Mouse (Mus musculus): ENCODE data around the gene Larp6. TPM values are rescaled to one million over a fixed set of nuclear protein-coding genes. Genes with fewer than 3 reads are reported as not detected.

Larp6 gene
- polyA plus RNA-seq, 1 experiment, result 4.8 TPM

- no peak overlapping the region for H3K4me3 ChIP-seq (ENCODE audit: control insufficient read depth, low read depth, low read length)
- TF ChIP-seq POLR2A (IDR thresholded peaks at IDR 0.05; ENCODE audit: control insufficient read depth, low read depth, low read length) (no peak), CTCF (IDR thresholded peaks at IDR 0.05; ENCODE audit: control insufficient read depth, insufficient read depth, insufficient replicate concordance, low read depth, low read length) (peak; percentile 72; the same call in 1 of the 2 replicates)
- no peaks in the 10 kb centered on the region for H3K36me3 ChIP-seq (ENCODE audit: control insufficient read depth, insufficient read depth, low read length)
- H3K27me3 ChIP-seq (ENCODE audit: control insufficient read depth, insufficient read depth, low read length), result no peaks in the 10 kb centered on the region
- no peaks in the 10 kb centered on the region for H3K4me1 ChIP-seq (ENCODE audit: control insufficient read depth, insufficient read depth, low read length)
- no peak overlapping the region for H3K27ac ChIP-seq (ENCODE audit: control insufficient read depth, insufficient read depth, low read depth, low read length)
These were observed 18.8 kb upstream of the Larp6 start for GRCm38 (mm10) chr9:60693986-60694385.

DNA sequence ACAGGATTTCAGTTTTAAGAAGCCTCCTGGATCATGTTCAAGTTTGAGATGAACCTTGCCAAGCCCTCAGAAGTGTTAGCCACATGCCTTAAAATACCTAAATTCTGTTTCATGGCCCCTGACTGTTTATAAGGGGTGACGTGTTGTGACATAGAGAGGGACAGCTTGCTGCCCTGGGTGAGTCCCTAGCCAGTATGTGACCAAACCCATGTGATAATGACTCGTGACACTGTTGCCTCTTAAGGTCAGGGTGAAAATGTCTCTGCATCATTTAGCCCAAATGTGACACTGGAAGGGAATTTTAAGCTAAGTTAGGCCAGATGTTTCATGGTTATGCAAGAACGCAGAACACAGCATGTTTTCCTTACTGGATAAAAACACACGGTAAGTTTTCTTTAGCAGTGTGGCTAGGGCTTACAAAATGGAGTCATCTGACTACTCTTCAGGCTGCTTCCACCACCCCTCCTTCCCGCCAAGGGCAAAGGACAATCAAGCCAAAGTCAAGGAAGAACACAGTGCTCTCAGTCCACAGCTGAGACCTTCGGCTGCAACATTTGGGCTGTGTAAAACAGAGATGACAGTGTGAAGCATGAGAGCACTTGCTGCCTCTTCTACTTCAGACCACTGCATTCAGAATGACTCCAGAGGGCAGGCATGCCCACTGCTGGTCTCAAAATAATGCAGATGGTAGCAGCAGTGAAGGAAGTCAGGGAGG, 16.4 kb upstream of the Larp6 start:
- TF ChIP-seq CTCF (IDR thresholded peaks at IDR 0.05; ENCODE audit: control insufficient read depth, insufficient read depth, insufficient replicate concordance, low read depth, low read length) (no peak), POLR2A (IDR thresholded peaks at IDR 0.05; ENCODE audit: control insufficient read depth, low read depth, low read length) (no peak)
- Histone ChIP-seq H3K4me3 (ENCODE audit: control insufficient read depth, low read depth, low read length) (no peak overlapping the region), H3K4me1 (ENCODE audit: control insufficient read depth, insufficient read depth, low read length) (no peaks in the 10 kb centered on the region; the same call in 1 of the 2 replicates), H3K27ac (ENCODE audit: control insufficient read depth, insufficient read depth, low read depth, low read length) (peak overlapping the region; percentile 7; the same call in 1 of the 2 replicates), H3K27me3 (ENCODE audit: control insufficient read depth, insufficient read depth, low read length) (no peaks in the 10 kb centered on the region), H3K36me3 (ENCODE audit: control insufficient read depth, insufficient read depth, low read length) (no peaks in the 10 kb centered on the region)

GRCm38 (mm10) chr9:60699581-60700231, 13.1 kb upstream of the Larp6 start:
- Histone ChIP-seq H3K4me1 (ENCODE audit: control insufficient read depth, insufficient read depth, low read length) (no peaks in the 10 kb centered on the region; the same call in 1 of the 2 replicates), H3K4me3 (ENCODE audit: control insufficient read depth, low read depth, low read length) (no peak overlapping the region), H3K27ac (ENCODE audit: control insufficient read depth, insufficient read depth, low read depth, low read length) (no peak overlapping the region), H3K27me3 (ENCODE audit: control insufficient read depth, insufficient read depth, low read length) (no peaks in the 10 kb centered on the region), H3K36me3 (ENCODE audit: control insufficient read depth, insufficient read depth, low read length) (no peaks in the 10 kb centered on the region)
- TF ChIP-seq CTCF (IDR thresholded peaks at IDR 0.05; ENCODE audit: control insufficient read depth, insufficient read depth, insufficient replicate concordance, low read depth, low read length) (no peak), POLR2A (IDR thresholded peaks at IDR 0.05; ENCODE audit: control insufficient read depth, low read depth, low read length) (no peak)

DNA sequence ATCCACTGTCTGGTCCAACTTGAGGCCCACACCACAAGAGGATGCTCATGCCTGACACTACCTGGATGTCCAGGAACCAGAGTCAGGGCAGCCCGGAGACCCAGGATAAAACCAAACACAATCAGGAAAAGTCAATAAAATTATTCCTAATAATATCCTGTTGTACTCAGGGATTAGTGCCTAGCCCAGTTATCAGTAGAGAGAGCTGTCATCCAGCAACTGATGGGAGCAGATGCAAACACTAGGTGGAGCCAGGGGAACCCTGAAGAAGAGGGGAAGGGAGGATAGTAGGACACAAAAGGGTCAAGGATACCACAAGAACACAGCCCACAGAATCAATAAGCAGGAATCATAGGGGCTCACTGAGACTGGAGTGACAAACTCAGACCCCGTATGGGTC, 5.2 kb upstream of the Larp6 start:
- no peak overlapping the region for H3K27ac ChIP-seq (ENCODE audit: control insufficient read depth, insufficient read depth, low read depth, low read length)
- no peak for TF ChIP-seq CTCF (IDR thresholded peaks at IDR 0.05; ENCODE audit: control insufficient read depth, insufficient read depth, insufficient replicate concordance, low read depth, low read length)
- no peak for TF ChIP-seq POLR2A (IDR thresholded peaks at IDR 0.05; ENCODE audit: control insufficient read depth, low read depth, low read length)
- no peaks in the 10 kb centered on the region for H3K27me3 ChIP-seq (ENCODE audit: control insufficient read depth, insufficient read depth, low read length)
- no peak overlapping the region for H3K4me3 ChIP-seq (ENCODE audit: control insufficient read depth, low read depth, low read length)
- peaks cover under 1% of the 10 kb centered on the region; the same call in 1 of the 2 replicates for H3K4me1 ChIP-seq (ENCODE audit: control insufficient read depth, insufficient read depth, low read length)
- H3K36me3 ChIP-seq (ENCODE audit: control insufficient read depth, insufficient read depth, low read length), result no peaks in the 10 kb centered on the region

GRCm38 (mm10) chr9:60708606-60709005, 4.2 kb upstream of the Larp6 start:
- Histone ChIP-seq H3K4me1 (ENCODE audit: control insufficient read depth, insufficient read depth, low read length) (peaks cover 10% of the 10 kb centered on the region), H3K36me3 (ENCODE audit: control insufficient read depth, insufficient read depth, low read length) (no peaks in the 10 kb centered on the region), H3K27me3 (ENCODE audit: control insufficient read depth, insufficient read depth, low read length) (no peaks in the 10 kb centered on the region), H3K27ac (ENCODE audit: control insufficient read depth, insufficient read depth, low read depth, low read length) (no peak overlapping the region), H3K4me3 (ENCODE audit: control insufficient read depth, low read depth, low read length) (no peak overlapping the region)
- TF ChIP-seq CTCF (IDR thresholded peaks at IDR 0.05; ENCODE audit: control insufficient read depth, insufficient read depth, insufficient replicate concordance, low read depth, low read length) (no peak), POLR2A (IDR thresholded peaks at IDR 0.05; ENCODE audit: control insufficient read depth, low read depth, low read length) (no peak)

DNA sequence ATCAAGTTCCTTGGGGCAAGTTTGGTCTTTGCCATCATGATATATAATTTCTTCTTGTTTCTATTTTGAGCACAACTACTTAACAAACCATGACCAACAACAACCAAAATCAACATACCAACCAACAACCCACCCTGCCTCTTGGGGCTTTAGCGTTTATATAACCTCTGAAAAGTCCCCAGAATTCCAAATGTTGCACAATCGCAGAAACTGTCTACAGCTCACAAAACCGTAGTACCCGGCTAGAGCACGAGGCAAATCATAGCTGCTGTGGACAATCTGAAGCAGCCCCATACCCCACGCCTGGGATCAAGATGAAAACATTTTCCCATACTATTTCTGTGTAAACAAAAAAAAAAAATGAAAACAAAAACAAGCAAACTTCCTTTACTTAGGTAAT, 3.1 kb upstream of the Larp6 start:
- H3K36me3 ChIP-seq (ENCODE audit: control insufficient read depth, insufficient read depth, low read length), result no peaks in the 10 kb centered on the region
- H3K27ac ChIP-seq (ENCODE audit: control insufficient read depth, insufficient read depth, low read depth, low read length), result no peak overlapping the region
- H3K4me1 ChIP-seq (ENCODE audit: control insufficient read depth, insufficient read depth, low read length), result peaks cover 11% of the 10 kb centered on the region
- TF ChIP-seq CTCF (IDR thresholded peaks at IDR 0.05; ENCODE audit: control insufficient read depth, insufficient read depth, insufficient replicate concordance, low read depth, low read length) (no peak), POLR2A (IDR thresholded peaks at IDR 0.05; ENCODE audit: control insufficient read depth, low read depth, low read length) (no peak)
- no peak overlapping the region for H3K4me3 ChIP-seq (ENCODE audit: control insufficient read depth, low read depth, low read length)
- no peaks in the 10 kb centered on the region for H3K27me3 ChIP-seq (ENCODE audit: control insufficient read depth, insufficient read depth, low read length)

DNA sequence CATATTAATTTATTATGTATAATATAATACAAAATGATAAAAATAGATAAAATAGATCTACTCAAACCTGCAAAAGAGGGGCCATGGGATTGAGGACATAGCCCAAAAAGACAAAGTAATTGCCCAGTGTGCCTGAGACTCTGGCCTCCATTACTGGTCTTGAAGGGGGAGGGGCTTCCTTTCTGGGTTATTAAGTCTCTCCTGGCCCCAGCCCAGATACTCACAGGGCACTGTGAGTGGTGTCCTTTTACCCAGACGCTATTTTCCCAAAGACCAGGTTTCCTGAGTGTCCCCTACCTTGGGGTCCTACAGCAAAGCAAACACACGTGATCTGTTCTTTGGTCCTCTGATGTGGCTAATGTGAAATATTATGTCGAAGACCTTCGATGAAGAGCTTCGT, 778 bp upstream of the Larp6 start:
- Histone ChIP-seq H3K27me3 (ENCODE audit: control insufficient read depth, insufficient read depth, low read length) (no peaks in the 10 kb centered on the region), H3K36me3 (ENCODE audit: control insufficient read depth, insufficient read depth, low read length) (no peaks in the 10 kb centered on the region), H3K4me3 (ENCODE audit: control insufficient read depth, low read depth, low read length) (no peak overlapping the region), H3K4me1 (ENCODE audit: control insufficient read depth, insufficient read depth, low read length) (peaks cover 11% of the 10 kb centered on the region), H3K27ac (ENCODE audit: control insufficient read depth, insufficient read depth, low read depth, low read length) (no peak overlapping the region)
- TF ChIP-seq POLR2A (IDR thresholded peaks at IDR 0.05; ENCODE audit: control insufficient read depth, low read depth, low read length) (no peak), CTCF (IDR thresholded peaks at IDR 0.05; ENCODE audit: control insufficient read depth, insufficient read depth, insufficient replicate concordance, low read depth, low read length) (no peak)
